Mouse (Mus musculus) lung, postnatal 25 days (tissue): ENCODE results near the gene Samd13.

Source experiments
- DNase-seq: peaks from one replicate; pipeline ENCODE4 v3.0.0; 2022; ENCODE audit warnings: low spot score

Gene Samd13

DNA sequence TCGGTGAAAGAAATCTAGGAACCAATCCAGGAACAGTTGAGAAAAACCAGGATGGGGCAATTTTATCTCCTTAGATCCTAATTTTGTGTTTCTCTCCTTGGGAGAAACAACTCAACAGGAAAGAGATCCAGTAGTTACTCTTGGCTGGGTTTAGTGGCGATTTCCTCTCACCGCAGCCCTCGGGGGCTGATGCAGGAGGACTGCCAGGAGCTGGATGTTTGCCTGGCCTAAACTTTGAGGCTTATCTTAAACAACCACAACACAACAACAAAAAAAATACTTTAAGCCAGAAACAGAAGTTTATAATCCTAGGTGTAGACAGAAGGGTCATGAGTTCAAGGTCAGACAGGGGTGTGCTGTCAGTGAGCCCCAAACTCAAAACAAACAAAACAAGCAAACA, 73.6 kb downstream of the Samd13 start:
- DNase-seq, result no peak

DNA sequence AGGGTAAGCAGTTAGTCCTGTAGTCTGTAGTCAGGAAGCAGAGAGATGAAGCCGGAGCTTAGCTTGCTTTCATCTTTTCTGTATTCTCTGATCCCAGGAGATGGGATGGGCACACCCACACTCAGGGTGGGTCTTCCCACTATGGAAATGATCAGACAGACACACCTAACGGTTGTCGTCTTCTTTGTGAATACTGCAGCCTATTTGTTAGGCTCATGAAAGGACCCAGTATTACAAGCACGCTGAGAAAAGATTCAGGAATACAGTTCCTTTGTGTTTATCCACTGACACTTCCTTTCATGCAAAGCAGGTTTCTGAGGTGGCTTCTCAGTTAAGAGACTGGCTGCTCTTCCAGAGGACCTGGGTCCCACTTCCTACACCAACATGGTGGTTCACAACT, 74.1 kb downstream of the Samd13 start:
- DNase-seq, result no peak

DNA sequence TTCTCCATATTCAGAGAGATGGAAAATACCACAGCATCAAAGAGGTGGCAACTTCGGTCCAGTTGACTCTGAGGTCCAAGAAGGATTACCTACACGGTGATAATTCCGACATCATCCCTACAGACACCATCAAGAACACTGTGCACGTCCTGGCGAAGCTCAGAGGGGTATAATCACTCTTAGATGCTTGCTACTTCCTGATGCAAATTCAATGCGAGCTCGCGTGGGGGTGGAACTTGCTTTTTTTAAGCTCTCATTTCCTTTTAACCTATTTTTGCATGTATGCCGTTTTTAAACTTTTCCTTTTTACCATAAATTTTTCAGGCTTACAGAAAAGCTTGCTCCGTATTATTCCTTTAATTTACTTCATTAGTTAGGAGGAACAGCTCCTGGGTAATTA, 75.1 kb downstream of the Samd13 start:
- DNase-seq, result no peak

- no peak for DNase-seq
Observed at GRCm38 (mm10) chr3:146607368-146607767, 78.0 kb downstream of the Samd13 start.

DNA sequence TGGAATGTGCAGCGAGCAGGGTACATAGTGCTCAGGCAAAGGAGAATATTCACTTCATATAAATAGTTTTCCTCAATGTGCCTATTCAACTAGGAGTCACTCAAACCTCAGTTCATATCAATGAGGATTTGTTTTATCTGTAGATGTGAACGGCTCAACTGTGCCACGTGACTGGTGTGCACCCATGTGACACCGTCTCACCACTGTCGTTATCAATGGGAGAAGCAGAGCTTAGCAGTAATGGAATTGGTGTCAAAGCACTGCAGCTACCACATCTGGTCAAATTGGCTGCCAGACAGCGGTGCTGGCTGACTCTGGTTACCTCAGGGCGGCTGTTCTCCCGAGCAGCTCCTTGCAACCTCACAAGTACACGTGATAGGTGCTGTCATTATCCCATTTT, 80.7 kb downstream of the Samd13 start:
- DNase-seq, result no peak

DNA sequence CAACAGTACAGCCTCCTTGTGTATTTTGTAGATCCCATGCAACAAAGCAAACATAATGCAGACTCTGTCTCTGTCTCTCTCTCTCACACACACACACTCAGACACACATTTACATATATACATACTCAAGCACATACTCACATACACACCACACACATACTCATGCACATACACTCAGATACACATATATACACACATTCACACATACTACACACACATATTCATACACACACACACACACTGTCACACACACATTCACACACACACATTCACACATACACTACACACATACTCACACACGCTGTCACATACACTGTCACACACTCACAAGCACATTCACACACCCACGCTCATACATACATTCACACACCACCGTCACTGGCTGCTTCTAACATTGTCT, 82.9 kb downstream of the Samd13 start:
- DNase-seq, result no peak

GRCm38 (mm10) chr3:146601205-146601604, 84.2 kb downstream of the Samd13 start:
- no peak for DNase-seq

- no peak for DNase-seq
Observed at GRCm38 (mm10) chr3:146599198-146599900, 86.0 kb downstream of the Samd13 start.

DNA sequence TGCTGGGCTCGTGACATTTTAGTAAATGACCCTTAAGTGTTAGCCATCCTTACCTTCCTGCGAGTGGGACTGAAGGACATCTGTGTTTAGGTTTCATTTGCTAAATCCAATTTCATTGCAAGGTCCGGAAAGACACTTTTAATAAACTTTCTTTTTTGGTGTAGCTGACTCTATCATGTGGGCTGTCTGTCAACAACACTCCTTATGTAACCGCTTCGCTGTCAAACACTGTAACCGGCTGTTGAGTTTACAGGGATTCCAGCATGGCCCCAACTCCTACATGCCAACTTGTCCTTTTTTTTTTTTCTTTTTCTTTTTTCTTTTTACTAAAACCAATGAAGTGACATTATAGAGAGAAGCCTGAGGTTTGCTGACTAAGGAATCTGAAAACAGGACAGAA, 87.0 kb downstream of the Samd13 start:
- peak; percentile 12 for DNase-seq

GRCm38 (mm10) chr3:146596864-146597263, 88.5 kb downstream of the Samd13 start:
- DNase-seq, result no peak

DNA sequence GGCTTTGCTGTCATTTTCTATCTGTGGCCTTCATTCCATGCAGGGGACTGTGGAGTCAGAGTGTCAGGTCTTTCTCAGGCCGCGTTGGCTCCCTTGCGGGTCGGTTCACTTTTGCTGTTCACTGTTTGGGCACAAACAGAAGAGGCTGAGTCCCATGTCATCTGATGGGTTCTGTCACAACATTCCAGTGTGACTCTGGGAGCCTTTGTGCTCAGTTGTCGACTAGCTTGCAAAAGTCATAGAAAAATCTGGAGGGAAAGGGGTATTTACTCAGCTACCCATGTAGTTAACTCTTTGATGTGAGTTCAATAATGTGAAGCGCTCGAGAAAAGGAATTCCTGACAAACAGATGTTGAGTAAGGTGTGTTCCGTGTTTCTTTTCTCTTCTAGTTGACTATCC, 89.0 kb downstream of the Samd13 start:
- DNase-seq, result no peak

DNA sequence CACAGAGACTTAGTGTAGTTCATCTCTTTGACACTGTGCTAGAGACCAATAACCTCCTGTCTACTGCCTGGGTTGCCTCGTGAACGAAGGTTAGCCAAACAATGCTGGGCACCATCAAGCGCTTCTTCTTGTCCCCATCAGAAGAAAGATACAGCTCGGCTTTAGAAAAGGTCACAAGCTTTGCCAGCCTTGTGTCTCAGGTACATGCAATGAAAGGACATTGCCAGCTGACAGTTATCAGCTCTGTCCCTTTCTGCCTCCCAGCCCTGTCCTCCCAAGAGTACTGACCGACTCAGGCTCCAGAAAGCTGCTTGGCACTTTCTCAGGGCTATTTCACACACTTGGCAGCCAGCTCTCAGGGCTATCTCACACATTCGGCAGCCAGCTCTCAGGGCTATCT, 90.0 kb downstream of the Samd13 start:
- no peak for DNase-seq
